Mouse (Mus musculus): ENCODE measurements around the gene Ndufaf2.

The Ndufaf2 gene

GRCm38 (mm10) chr13:108039902-108040301, 118.5 kb downstream of the Ndufaf2 start:
- no peak for DNase-seq (ENCODE audit: low spot score in 2 of 2)

- no peak for DNase-seq (ENCODE audit: low spot score in 2 of 2)
Observed at GRCm38 (mm10) chr13:108039375-108039774, 119.0 kb downstream of the Ndufaf2 start.

DNA sequence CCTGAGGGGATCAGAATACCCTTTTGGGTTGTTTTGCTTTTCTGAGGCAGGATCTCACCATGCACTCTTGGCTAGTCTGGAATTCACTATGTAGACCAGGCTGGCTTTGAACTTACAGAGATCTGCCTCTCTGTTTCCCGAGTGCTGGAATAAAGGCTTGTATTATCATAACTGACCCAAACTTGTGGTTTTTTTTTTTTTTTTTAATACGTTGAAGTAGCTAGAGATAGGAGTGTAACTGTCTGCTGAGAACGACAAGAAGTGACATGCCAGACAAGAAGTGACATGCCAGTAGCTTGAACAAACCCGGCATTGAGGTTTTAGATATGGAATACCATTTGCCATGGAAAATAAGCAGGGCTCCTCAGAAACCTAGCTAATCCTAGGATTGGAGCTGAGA, 125.6 kb downstream of the Ndufaf2 start:
- no peak for DNase-seq (ENCODE audit: low spot score in 2 of 2)

DNA sequence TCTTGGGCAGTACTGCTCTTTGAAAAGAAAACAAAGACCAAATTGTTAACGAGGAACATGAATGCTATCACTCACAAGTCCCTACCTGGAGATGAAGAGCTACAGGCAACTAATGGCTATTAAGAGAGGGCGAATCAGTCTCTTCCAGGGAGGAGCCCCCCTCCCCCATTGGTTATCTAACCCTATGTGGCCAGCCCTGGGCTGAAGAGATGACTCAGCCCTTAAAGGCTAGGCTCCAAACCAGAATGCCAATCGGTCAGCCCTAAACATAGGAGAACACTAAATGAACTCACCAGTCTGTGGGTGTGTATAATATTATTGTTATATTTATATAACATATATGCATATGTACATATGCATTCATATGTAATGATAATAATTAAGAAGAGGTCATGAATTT, 132.6 kb downstream of the Ndufaf2 start:
- no peak for DNase-seq (ENCODE audit: low spot score in 2 of 2)

- no peak for DNase-seq (ENCODE audit: low spot score in 2 of 2)
Observed at GRCm38 (mm10) chr13:108017349-108017748, 141.1 kb downstream of the Ndufaf2 start.

- DNase-seq (ENCODE audit: low spot score in 2 of 2): no peak
Observed at GRCm38 (mm10) chr13:108015166-108015565, 143.3 kb downstream of the Ndufaf2 start.

DNA sequence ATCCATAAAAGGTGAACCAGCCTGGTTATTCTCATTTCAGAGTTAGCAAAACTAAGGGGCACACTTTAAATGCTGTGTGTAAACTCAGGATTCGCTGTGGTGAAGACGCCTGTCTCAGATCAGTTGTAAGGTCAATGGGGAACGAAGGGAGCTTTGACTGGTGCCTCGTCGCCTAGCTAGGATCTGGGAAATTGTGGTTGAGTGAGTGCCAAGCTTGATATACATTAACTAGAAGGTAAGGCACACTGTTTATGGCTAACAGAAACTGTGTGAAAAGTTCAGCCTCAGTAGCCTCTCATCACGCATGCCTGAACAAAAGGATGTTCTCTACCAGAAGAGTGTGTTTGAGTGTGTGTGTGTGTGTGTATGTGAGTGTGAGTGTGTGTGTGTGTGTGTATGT, 144.6 kb downstream of the Ndufaf2 start:
- DNase-seq (ENCODE audit: low spot score in 2 of 2): no peak

DNA sequence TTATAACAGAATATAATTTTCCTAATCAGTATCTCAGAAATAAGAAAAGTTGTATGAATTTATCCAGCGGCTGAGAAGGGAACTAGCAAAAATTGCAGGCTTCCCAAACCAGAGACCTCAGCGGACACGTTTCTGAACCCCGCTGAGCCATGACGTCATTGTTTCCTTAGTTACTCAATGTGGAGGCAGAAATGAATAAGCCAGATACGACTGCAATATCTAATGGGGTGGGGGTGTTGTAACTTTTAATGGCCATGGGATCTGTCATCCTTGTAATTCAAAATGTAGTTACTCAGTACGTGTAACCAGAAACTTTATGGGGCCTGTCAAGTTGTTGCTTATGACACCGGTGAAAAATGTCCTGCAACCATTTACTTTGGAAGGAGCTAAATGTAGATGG, 145.3 kb downstream of the Ndufaf2 start:
- no peak for DNase-seq (ENCODE audit: low spot score in 2 of 2)

GRCm38 (mm10) chr13:108007861-108008260, 150.6 kb downstream of the Ndufaf2 start:
- DNase-seq (ENCODE audit: low spot score in 2 of 2): no peak

- DNase-seq (ENCODE audit: low spot score in 2 of 2): no peak
Observed at GRCm38 (mm10) chr13:107996301-107996700, 162.1 kb downstream of the Ndufaf2 start.

- DNase-seq (ENCODE audit: low spot score in 2 of 2): no peak
Observed at GRCm38 (mm10) chr13:107995211-107995610, 163.2 kb downstream of the Ndufaf2 start.

- DNase-seq (ENCODE audit: low spot score in 2 of 2): no peak
Observed at GRCm38 (mm10) chr13:107992573-107992972, 165.8 kb downstream of the Ndufaf2 start.

GRCm38 (mm10) chr13:107984641-107985040, 173.8 kb downstream of the Ndufaf2 start:
- DNase-seq (ENCODE audit: low spot score in 2 of 2): no peak

DNA sequence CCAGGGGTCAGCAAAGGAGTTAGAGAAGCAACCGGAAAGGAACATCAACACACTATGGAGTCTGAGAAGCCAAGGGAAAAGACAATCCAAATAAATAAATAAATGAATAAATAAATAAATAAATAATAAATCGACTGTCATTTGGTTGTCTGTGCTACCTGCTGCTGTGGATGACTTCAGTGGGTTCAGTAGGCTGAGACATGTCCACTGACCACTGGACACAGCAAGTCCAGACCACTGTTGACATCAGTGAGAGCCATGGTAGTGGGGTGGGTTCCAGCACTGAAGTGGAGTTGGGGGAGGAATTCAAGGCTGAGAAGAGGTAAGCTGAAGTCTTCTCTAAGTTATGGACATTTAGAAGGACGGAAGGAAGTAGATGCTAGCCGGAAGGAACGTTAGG, 174.2 kb downstream of the Ndufaf2 start:
- DNase-seq (ENCODE audit: low spot score in 2 of 2): no peak

- no peak for DNase-seq (ENCODE audit: low spot score in 2 of 2)
Observed at GRCm38 (mm10) chr13:107983231-107983847, 175.1 kb downstream of the Ndufaf2 start.

- no peak for DNase-seq (ENCODE audit: low spot score in 2 of 2)
Observed at GRCm38 (mm10) chr13:107979461-107979860, 179.0 kb downstream of the Ndufaf2 start.

- DNase-seq (ENCODE audit: low spot score in 2 of 2): no peak
Observed at GRCm38 (mm10) chr13:107976886-107977656, 181.4 kb downstream of the Ndufaf2 start.

- DNase-seq (ENCODE audit: low spot score in 2 of 2): no peak
Observed at GRCm38 (mm10) chr13:107972451-107972850, 186.0 kb downstream of the Ndufaf2 start.

DNA sequence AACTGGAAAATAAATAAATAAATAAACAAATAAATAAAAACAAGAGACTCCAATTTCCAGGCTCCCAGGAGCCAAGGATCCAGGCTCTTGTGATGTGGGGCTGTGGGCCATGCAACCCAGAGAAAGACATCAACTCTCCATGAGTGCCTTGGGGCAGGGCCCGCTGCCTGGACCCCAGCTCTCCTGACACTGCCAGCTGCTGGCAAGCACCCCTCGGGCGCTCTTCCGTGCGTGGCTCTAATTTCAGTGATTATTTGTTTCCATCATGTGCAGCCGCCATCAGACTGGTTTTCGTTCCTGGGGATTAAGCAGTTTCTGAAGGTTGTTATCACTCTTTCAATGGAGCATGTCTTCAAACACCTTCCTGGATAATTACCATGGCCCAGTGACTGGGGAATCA, 186.6 kb downstream of the Ndufaf2 start:
- no peak for DNase-seq (ENCODE audit: low spot score in 2 of 2)

- DNase-seq (ENCODE audit: low spot score in 2 of 2): no peak
Observed at GRCm38 (mm10) chr13:107970422-107971142, 187.8 kb downstream of the Ndufaf2 start.

- DNase-seq (ENCODE audit: low spot score in 2 of 2): peak; percentile 32 to 34
Observed at GRCm38 (mm10) chr13:107969961-107970391, 188.4 kb downstream of the Ndufaf2 start.

- DNase-seq (ENCODE audit: low spot score in 2 of 2): no peak
Observed at GRCm38 (mm10) chr13:107964616-107965015, 193.8 kb downstream of the Ndufaf2 start.

DNA sequence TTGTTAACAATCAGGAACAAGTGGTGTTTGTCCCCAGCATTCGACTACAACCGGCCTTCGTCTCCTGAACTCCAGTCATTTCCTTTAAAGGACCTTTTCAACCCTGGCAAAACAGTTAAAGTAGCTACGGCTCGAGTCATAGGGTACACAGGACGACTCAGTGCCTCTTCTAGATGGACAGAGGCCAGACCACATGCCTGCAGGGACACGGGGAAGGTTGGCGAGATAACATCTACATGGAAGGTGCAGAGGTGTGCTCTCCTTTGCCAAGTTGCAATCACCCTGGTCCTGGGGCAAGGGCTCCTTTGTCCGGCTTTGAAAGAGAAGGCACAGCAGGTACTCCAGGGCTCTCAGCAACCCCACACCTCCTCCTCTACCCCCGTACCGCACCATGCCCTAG, 195.0 kb downstream of the Ndufaf2 start:
- DNase-seq (ENCODE audit: low spot score in 2 of 2): no peak

Measured in frontal cortex, postnatal 14 days (tissue).